Mouse (Mus musculus) kidney, adult 2 months (tissue): Measurements from ENCODE around the gene Madcam1.

Experiments
- CTCF ChIP-seq: fragments of 200-500 bp; conservative IDR thresholded peaks from 2 replicates; pipeline ENCODE4 v1.5.1; 2011; ENCODE audit warnings: low read depth, mild to moderate bottlenecking, control low read depth, low read length, moderate library complexity, mixed read lengths; ENCODE audit not compliant: insufficient read depth, insufficient read length
- POLR2A ChIP-seq: fragments of 200-500 bp; IDR thresholded peaks from one replicate; pipeline ENCODE4 v1.6.1; 2011; ENCODE audit warnings: low read depth, low read length, control low read depth

DNA sequence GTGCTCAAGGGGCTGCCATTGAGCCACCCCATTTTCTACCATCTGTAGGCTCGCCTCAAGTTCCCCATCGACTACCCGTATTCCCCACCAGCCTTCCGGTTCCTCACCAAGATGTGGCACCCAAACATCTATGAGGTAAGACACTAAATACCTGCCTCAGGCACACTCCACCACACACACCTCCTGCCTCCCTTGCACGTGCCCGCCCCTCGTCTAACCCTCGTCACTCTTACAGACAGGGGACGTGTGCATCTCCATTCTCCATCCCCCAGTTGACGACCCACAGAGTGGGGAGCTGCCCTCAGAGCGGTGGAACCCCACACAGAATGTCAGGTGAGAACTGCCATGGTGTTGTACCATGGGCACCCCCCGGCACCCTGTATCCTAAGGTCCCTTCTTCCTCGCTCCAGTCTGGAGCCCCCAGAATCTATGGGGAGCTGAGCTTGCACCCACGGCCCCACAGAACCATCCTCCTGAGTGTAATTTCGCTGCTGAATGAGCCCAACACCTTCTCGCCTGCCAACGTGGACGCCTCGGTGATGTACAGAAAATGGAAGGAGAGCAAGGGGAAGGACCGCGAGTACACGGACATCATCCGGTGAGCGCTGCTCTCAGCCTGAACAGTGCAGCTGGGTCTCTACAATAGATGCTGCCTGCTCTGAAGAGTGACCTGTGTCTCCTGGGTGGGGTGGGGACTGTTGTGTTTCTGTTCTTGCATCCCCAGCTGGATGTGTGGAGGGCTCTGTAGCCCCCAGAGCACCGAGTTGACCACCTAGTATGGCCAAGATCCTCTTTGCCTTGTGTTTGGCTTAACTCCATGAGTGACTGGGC lies 20.6 kb downstream of the Madcam1 start:
- no peak for TF ChIP-seq CTCF
- no peak for TF ChIP-seq POLR2A
